Mouse (Mus musculus): ENCODE results near the gene Rhou.

DNA sequence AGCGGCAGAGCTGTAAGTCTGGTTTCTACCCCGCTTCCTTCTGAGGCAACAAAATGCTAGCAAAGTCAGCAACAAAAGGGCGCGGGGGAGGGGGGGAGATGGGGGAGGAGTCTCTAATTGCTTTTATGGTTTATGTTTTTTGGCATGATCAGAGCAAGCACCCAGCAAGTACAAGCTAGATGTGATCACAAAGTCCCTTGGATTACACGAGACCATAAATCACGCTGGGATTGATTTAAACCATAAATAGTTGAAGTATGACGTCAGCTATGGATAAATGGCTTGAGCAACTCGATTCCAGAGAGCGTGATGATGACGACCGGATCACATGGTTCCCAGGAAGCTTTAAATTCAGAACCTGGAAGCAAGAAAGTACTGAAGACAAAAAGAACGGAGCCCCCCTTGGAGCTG, 22.9 kb upstream of the Rhou start:
- TF ChIP-seq CTCF (IDR thresholded peaks at IDR 0.05; ENCODE audit: low read depth) (no peak), EP300 (IDR thresholded peaks at IDR 0.05; ENCODE audit: low read depth) (no peak)

All from liver, postnatal 0 days (tissue).